Mouse (Mus musculus): ENCODE data around the gene Akap14. TPM values are rescaled to one million over a fixed set of nuclear protein-coding genes. Genes with fewer than 3 reads are reported as not detected.

The Akap14 gene
- polyA plus RNA-seq, 1 experiment = not detected

DNA sequence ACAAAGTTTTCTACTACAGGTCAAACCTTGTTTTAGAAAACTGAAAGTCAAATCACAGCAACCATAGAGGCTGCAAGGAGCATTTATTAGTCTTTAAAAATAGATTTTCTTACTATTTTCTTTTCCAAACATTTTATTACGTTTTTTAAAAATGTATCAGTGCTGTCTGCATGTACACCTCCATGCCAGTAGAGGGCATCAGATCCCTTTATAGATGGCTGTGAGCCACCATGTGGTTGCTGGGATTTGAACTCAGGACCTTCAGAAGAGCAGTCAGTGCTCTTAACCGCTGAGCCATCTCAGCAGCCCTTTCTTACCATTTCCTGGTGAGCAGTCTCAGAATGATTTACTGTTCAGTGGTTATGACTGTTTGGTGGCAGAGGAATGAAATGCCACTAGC lies 64.8 kb downstream of the Akap14 start:
- DNase-seq (ENCODE audit: low spot score) = no peak

Other genes with a start within 250 kb of the Akap14 start
- gene Sept6, start 177.0 kb downstream of the Akap14 start, polyA plus RNA-seq (2012; rRNA removed) = 11.7 and 14.7 TPM in 2 replicates
- gene Sowahd, start 120.0 kb downstream of the Akap14 start, polyA plus RNA-seq (2012; rRNA removed) = not detected in 2 replicates
- gene Rpl39, start 83.4 kb downstream of the Akap14 start, polyA plus RNA-seq (2012; rRNA removed) = 986 and 1,015 TPM in 2 replicates
- 30.7 and 32.1 TPM in 2 replicates for gene Upf3b, start 58.5 kb downstream of the Akap14 start, polyA plus RNA-seq (2012; rRNA removed)
- gene Nkap, start 42.0 kb downstream of the Akap14 start, polyA plus RNA-seq (2012; rRNA removed) = 4.2 and 5.3 TPM in 2 replicates
- gene Ndufa1, start 22.3 kb upstream of the Akap14 start, polyA plus RNA-seq (2012; rRNA removed) = 400 and 528 TPM in 2 replicates
- gene Rnf113a1, start 22.4 kb upstream of the Akap14 start, polyA plus RNA-seq (2012; rRNA removed) = 5.9 and 7.4 TPM in 2 replicates
- not detected in 2 replicates for gene Gm9, start 42.2 kb upstream of the Akap14 start, polyA plus RNA-seq (2012; rRNA removed)
- not detected in 2 replicates for gene Rhox1, start 53.4 kb upstream of the Akap14 start, polyA plus RNA-seq (2012; rRNA removed)
- not detected in 2 replicates for gene Rhox2a, start 76.1 kb upstream of the Akap14 start, polyA plus RNA-seq (2012; rRNA removed)
- not detected in 2 replicates for gene Rhox3a, start 81.1 kb upstream of the Akap14 start, polyA plus RNA-seq (2012; rRNA removed)
- gene Rhox4a, start 96.5 kb upstream of the Akap14 start, polyA plus RNA-seq (2012; rRNA removed) = not detected in 2 replicates
- gene Rhox3a2, start 211.2 kb upstream of the Akap14 start, polyA plus RNA-seq (2012; rRNA removed) = not detected in 2 replicates
- not detected in 2 replicates for gene Rhox4a2, start 222.0 kb upstream of the Akap14 start, polyA plus RNA-seq (2012; rRNA removed)
- not detected in 2 replicates for gene Rhox2b, start 243.2 kb upstream of the Akap14 start, polyA plus RNA-seq (2012; rRNA removed)

Data from urinary bladder, adult 2 months (tissue).